Mouse (Mus musculus): ENCODE measurements around the gene Oxnad1.

DNA sequence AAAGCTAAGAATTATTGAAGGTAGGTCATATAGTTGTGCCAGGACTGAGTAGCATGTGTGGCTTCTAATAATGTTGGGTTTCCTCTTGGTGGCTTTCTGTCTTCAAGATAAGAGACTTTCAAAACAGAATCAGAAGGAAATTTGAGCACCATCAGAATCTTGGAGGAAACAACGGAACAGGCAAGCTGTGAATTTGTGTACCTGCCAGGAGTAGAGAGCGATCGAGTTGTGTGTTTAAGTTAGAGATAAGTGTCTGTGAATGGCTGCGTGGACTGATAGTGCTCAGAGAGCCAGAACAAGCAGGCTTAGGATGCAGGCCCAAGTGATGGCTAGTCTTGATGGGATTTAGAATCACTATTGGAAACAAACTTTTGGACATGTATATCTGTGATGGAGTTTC is 46.7 kb downstream of the Oxnad1 start:
- TF ChIP-seq CTCF (IDR thresholded peaks at IDR 0.05; ENCODE audit: borderline replicate concordance, insufficient read depth, low read length): no peak
- TF ChIP-seq POLR2A (IDR thresholded peaks at IDR 0.05; ENCODE audit: low read depth, low read length): no peak
